Mouse (Mus musculus) MEL (cell line): ENCODE results near the gene Fam43b. TPM values are rescaled to one million over a fixed set of nuclear protein-coding genes. Genes with fewer than 3 reads are reported as not detected.

Experiments used
- DNase-seq: peaks from one replicate; pipeline ENCODE4 v3.0.0; 2011; ENCODE audit warnings: low read depth, low spot score
- H3K27ac ChIP-seq: 2 replicates; pipeline ENCODE4 v1.5.1; 2012; ENCODE audit warnings: low read depth, mild to moderate bottlenecking, control low read depth, low read length, moderate library complexity; ENCODE audit not compliant: control insufficient read depth
- H3K27me3 ChIP-seq, 2 experiments: fragments of 150-350 bp in 1 of 2; sonication (generic) in 1 of 2; 2 replicates each; pipeline ENCODE4 v1.6.1; 2012; ENCODE audit warnings: low read length in 2 of 2, mild to moderate bottlenecking in 2 of 2, improper control_type of control experiment in 1 of 2, moderate library complexity in 1 of 2; ENCODE audit not compliant: insufficient read depth in 2 of 2, control insufficient read depth in 1 of 2
- H3K36me3 ChIP-seq, 2 experiments: 2 replicates each; pipeline ENCODE4 v1.6.1; 2012 to 2014; ENCODE audit warnings: low read length in 2 of 2, improper control_type of control experiment in 1 of 2, inconsistent platforms in 1 of 2, mild to moderate bottlenecking in 1 of 2; ENCODE audit not compliant: insufficient read depth in 2 of 2, control insufficient read depth in 1 of 2
- H3K4me1 ChIP-seq, 2 experiments: fragments of 150-350 bp in 1 of 2; sonication (generic) in 1 of 2; 2 replicates each; pipeline ENCODE4 v1.6.1; 2012; ENCODE audit warnings: low read length in 2 of 2, improper control_type of control experiment in 1 of 2, mild to moderate bottlenecking in 1 of 2; ENCODE audit not compliant: insufficient read depth in 2 of 2, control insufficient read depth in 1 of 2
- H3K4me3 ChIP-seq, 2 experiments: fragments of 150-350 bp in 1 of 2; sonication (generic) in 1 of 2; 2 replicates each; pipeline ENCODE4 v1.5.1; 2012; ENCODE audit warnings: low read depth in 2 of 2, low read length in 2 of 2, mild to moderate bottlenecking in 2 of 2, moderate library complexity in 2 of 2, control low read depth in 1 of 2, improper control_type of control experiment in 1 of 2; ENCODE audit not compliant: control insufficient read depth in 1 of 2, insufficient read depth in 1 of 2
- H3K79me2 ChIP-seq: 2 replicates; pipeline ENCODE4 v1.6.1; 2012; ENCODE audit warnings: mild to moderate bottlenecking, low read length, moderate library complexity; ENCODE audit not compliant: control insufficient read depth, poor library complexity, insufficient read depth
- H3K9ac ChIP-seq: 2 replicates; pipeline ENCODE4 v1.6.1; 2012; ENCODE audit warnings: low read depth, mild to moderate bottlenecking, control low read depth, low read length, moderate library complexity; ENCODE audit not compliant: control insufficient read depth, poor library complexity, severe bottlenecking
- H3K9me3 ChIP-seq: fragments of 150-350 bp; sonication (generic); replicated peaks from 2 replicates; pipeline ENCODE4 v1.6.1; 2012; ENCODE audit warnings: mild to moderate bottlenecking, low read length, improper control_type of control experiment, moderate library complexity; ENCODE audit not compliant: insufficient read depth
- CHD1 ChIP-seq: IDR thresholded peaks from 2 replicates; pipeline ENCODE4 v1.6.1; 2012; ENCODE audit warnings: low read depth, mild to moderate bottlenecking, inconsistent platforms, low read length, improper control_type of control experiment
- CHD2 ChIP-seq: IDR thresholded peaks from 2 replicates; pipeline ENCODE4 v1.6.1; 2011; ENCODE audit warnings: low read length, improper control_type of control experiment
- CTCF ChIP-seq, 3 experiments: IDR thresholded peaks in 2 of 3; conservative IDR thresholded peaks in 1 of 3; 2 replicates each; pipeline ENCODE4 v1.5.1; 2011 to 2012; ENCODE audit warnings: low read length in 3 of 3, low read depth in 2 of 3, mild to moderate bottlenecking in 2 of 3, improper control_type of control experiment in 1 of 3, inconsistent platforms in 1 of 3, mixed read lengths in 1 of 3, moderate library complexity in 1 of 3; ENCODE audit not compliant: control insufficient read depth in 1 of 3, insufficient read depth in 1 of 3, poor library complexity in 1 of 3, severe bottlenecking in 1 of 3
- E2F4 ChIP-seq: IDR thresholded peaks from 2 replicates; pipeline ENCODE4 v1.6.1; 2011; ENCODE audit warnings: low read depth, low read length, improper control_type of control experiment, borderline replicate concordance
- ELF1 ChIP-seq: IDR thresholded peaks from 2 replicates; pipeline ENCODE4 v1.6.1; 2014; ENCODE audit warnings: low read depth, mild to moderate bottlenecking, inconsistent platforms, low read length, improper control_type of control experiment, moderate library complexity
- EP300 ChIP-seq, 2 experiments: IDR thresholded peaks; 2 replicates each; pipeline ENCODE4 v1.6.1; 2011; ENCODE audit warnings: improper control_type of control experiment in 2 of 2, low read length in 2 of 2, low read depth in 1 of 2, mild to moderate bottlenecking in 1 of 2
- ETS1 ChIP-seq: IDR thresholded peaks from 2 replicates; pipeline ENCODE4 v1.6.1; 2012; ENCODE audit warnings: low read depth, mild to moderate bottlenecking, inconsistent platforms, low read length, improper control_type of control experiment, moderate library complexity
- GABPA ChIP-seq: IDR thresholded peaks from 2 replicates; pipeline ENCODE4 v1.6.1; 2012; ENCODE audit warnings: low read depth, mild to moderate bottlenecking, inconsistent platforms, low read length, improper control_type of control experiment, moderate library complexity
- GATA1 ChIP-seq: IDR thresholded peaks from 2 replicates; pipeline ENCODE4 v1.6.1; 2011; ENCODE audit warnings: low read depth, low read length, improper control_type of control experiment
- HCFC1 ChIP-seq: IDR thresholded peaks from 2 replicates; pipeline ENCODE4 v1.6.1; 2012; ENCODE audit warnings: low read depth, mild to moderate bottlenecking, inconsistent platforms, low read length, improper control_type of control experiment, moderate library complexity
- JUND ChIP-seq: IDR thresholded peaks from 2 replicates; pipeline ENCODE4 v1.6.1; 2011; ENCODE audit warnings: low read depth, mild to moderate bottlenecking, improper control_type of control experiment, low read length
- KAT2A ChIP-seq: conservative IDR thresholded peaks from 2 replicates; pipeline ENCODE4 v1.6.1; 2012; ENCODE audit warnings: low read depth, low read length, improper control_type of control experiment, inconsistent platforms
- MAFK ChIP-seq: IDR thresholded peaks from 2 replicates; pipeline ENCODE4 v1.6.1; 2011; ENCODE audit warnings: low read depth, mild to moderate bottlenecking, low read length, improper control_type of control experiment, borderline replicate concordance
- MAX ChIP-seq: IDR thresholded peaks from 2 replicates; pipeline ENCODE4 v1.6.1; 2011; ENCODE audit warnings: low read length, improper control_type of control experiment
- MAZ ChIP-seq: IDR thresholded peaks from 2 replicates; pipeline ENCODE4 v1.6.1; 2012; ENCODE audit warnings: low read depth, mild to moderate bottlenecking, inconsistent platforms, low read length, improper control_type of control experiment
- MEF2A ChIP-seq: IDR thresholded peaks from 2 replicates; pipeline ENCODE4 v1.6.1; 2014; ENCODE audit warnings: low read depth, mild to moderate bottlenecking, inconsistent platforms, low read length, improper control_type of control experiment; ENCODE audit not compliant: poor library complexity, insufficient replicate concordance, severe bottlenecking; ENCODE audit errors: extremely low read depth
- MXI1 ChIP-seq: IDR thresholded peaks from 2 replicates; pipeline ENCODE4 v1.6.1; 2011; ENCODE audit warnings: mild to moderate bottlenecking, low read depth, low read length, improper control_type of control experiment
- MYB ChIP-seq: IDR thresholded peaks from 2 replicates; pipeline ENCODE4 v1.6.1; 2011; ENCODE audit warnings: mild to moderate bottlenecking, low read depth, low read length, improper control_type of control experiment
- MYC ChIP-seq: IDR thresholded peaks from 2 replicates; pipeline ENCODE4 v1.6.1; 2011; ENCODE audit warnings: low read depth, mild to moderate bottlenecking, low read length, improper control_type of control experiment, moderate library complexity
- NELFE ChIP-seq: IDR thresholded peaks from 2 replicates; pipeline ENCODE4 v1.6.1; 2011; ENCODE audit warnings: low read depth, low read length, improper control_type of control experiment
- NRF1 ChIP-seq: IDR thresholded peaks from 2 replicates; pipeline ENCODE4 v1.6.1; 2014; ENCODE audit warnings: low read depth, mild to moderate bottlenecking, inconsistent platforms, low read length, improper control_type of control experiment, moderate library complexity; ENCODE audit not compliant: poor library complexity, insufficient read depth, severe bottlenecking
- POLR2A ChIP-seq, 2 experiments: IDR thresholded peaks; 2 replicates each; pipeline ENCODE4 v1.6.1; 2011 to 2012; ENCODE audit warnings: low read length in 2 of 2, mild to moderate bottlenecking in 2 of 2, control low read depth in 1 of 2, improper control_type of control experiment in 1 of 2, low read depth in 1 of 2, moderate library complexity in 1 of 2; ENCODE audit not compliant: control insufficient read depth in 1 of 2, insufficient read depth in 1 of 2, poor library complexity in 1 of 2
- POLR2AphosphoS2 ChIP-seq: IDR thresholded peaks from 2 replicates; pipeline ENCODE4 v1.6.1; 2011; ENCODE audit warnings: low read length, improper control_type of control experiment
- POLR2AphosphoS5 ChIP-seq: IDR thresholded peaks from 2 replicates; pipeline ENCODE4 v1.6.1; 2012; ENCODE audit warnings: low read depth, borderline replicate concordance, mild to moderate bottlenecking, inconsistent platforms, low read length, moderate library complexity, mixed read lengths
- RAD21 ChIP-seq: IDR thresholded peaks from 2 replicates; pipeline ENCODE4 v1.6.1; 2011; ENCODE audit warnings: mild to moderate bottlenecking, low read depth, low read length, improper control_type of control experiment
- RCOR1 ChIP-seq: IDR thresholded peaks from 2 replicates; pipeline ENCODE4 v1.6.1; 2012; ENCODE audit warnings: low read depth, mild to moderate bottlenecking, inconsistent platforms, low read length, improper control_type of control experiment
- SIN3A ChIP-seq: IDR thresholded peaks from 2 replicates; pipeline ENCODE4 v1.6.1; 2012; ENCODE audit warnings: low read length, improper control_type of control experiment, inconsistent platforms
- SMC3 ChIP-seq: IDR thresholded peaks from 2 replicates; pipeline ENCODE4 v1.6.1; 2011; ENCODE audit warnings: low read depth, low read length, improper control_type of control experiment
- TAL1 ChIP-seq: IDR thresholded peaks from 2 replicates; pipeline ENCODE4 v1.6.1; 2012; ENCODE audit warnings: mild to moderate bottlenecking, inconsistent platforms, low read length, moderate library complexity, mixed read lengths
- TBP ChIP-seq: IDR thresholded peaks from 2 replicates; pipeline ENCODE4 v1.8.0; 2011; ENCODE audit warnings: low read depth, low read length, improper control_type of control experiment
- TCF12 ChIP-seq: IDR thresholded peaks from 2 replicates; pipeline ENCODE4 v1.6.1; 2014; ENCODE audit warnings: low read depth, mild to moderate bottlenecking, inconsistent platforms, low read length, improper control_type of control experiment, moderate library complexity
- UBTF ChIP-seq: IDR thresholded peaks from 2 replicates; pipeline ENCODE4 v1.6.1; 2012; ENCODE audit warnings: low read depth, mild to moderate bottlenecking, inconsistent platforms, low read length, improper control_type of control experiment, moderate library complexity, borderline replicate concordance; ENCODE audit not compliant: insufficient read depth
- USF1 ChIP-seq: IDR thresholded peaks from 2 replicates; pipeline ENCODE4 v1.6.1; 2014; ENCODE audit warnings: low read depth, mild to moderate bottlenecking, inconsistent platforms, low read length, improper control_type of control experiment, moderate library complexity
- USF2 ChIP-seq, 2 experiments: IDR thresholded peaks; 2 replicates each; pipeline ENCODE4 v1.6.1; 2011 to 2012; ENCODE audit warnings: improper control_type of control experiment in 2 of 2, low read length in 2 of 2, borderline replicate concordance in 1 of 2, inconsistent platforms in 1 of 2, low read depth in 1 of 2, mild to moderate bottlenecking in 1 of 2; ENCODE audit not compliant: insufficient read depth in 1 of 2
- ZC3H11A ChIP-seq: IDR thresholded peaks from 2 replicates; pipeline ENCODE4 v1.6.1; 2012; ENCODE audit warnings: low read depth, mild to moderate bottlenecking, inconsistent platforms, low read length, improper control_type of control experiment
- ZKSCAN1 ChIP-seq: IDR thresholded peaks from 2 replicates; pipeline ENCODE4 v1.6.1; 2012; ENCODE audit warnings: low read depth, mild to moderate bottlenecking, inconsistent platforms, low read length, improper control_type of control experiment, moderate library complexity
- ZMIZ1 ChIP-seq: IDR thresholded peaks from 2 replicates; pipeline ENCODE4 v1.6.1; 2012; ENCODE audit warnings: low read depth, mild to moderate bottlenecking, inconsistent platforms, low read length, improper control_type of control experiment, moderate library complexity
- ZNF384 ChIP-seq: IDR thresholded peaks from 2 replicates; pipeline ENCODE4 v1.6.1; 2012; ENCODE audit warnings: low read depth, mild to moderate bottlenecking, inconsistent platforms, low read length, improper control_type of control experiment
- polyA plus RNA-seq, 2 experiments: library from polyadenylated mRNA; stranded (reverse) in 1 of 2; unstranded in 1 of 2; fragments of >175 nt in 1 of 2; fragments of >200 nt in 1 of 2; gene quantifications; 2 replicates each; pipeline versions ENCODE4 v1.2.1 to v1.2.4; 2012; ENCODE audit warnings: low replicate concordance in 2 of 2, low read depth in 1 of 2; ENCODE audit not compliant: insufficient read length in 2 of 2, insufficient read depth in 1 of 2, missing spikeins in 1 of 2
- total RNA-seq: library from RNA; depleted of rRNA; stranded (reverse); fragments of 300-350 nt; gene quantifications from 2 replicates; pipeline ENCODE4 v1.2.3, GENCODE M21; 2012

Gene Fam43b
- total and polyA plus RNA-seq, 3 experiments, result not detected

DNA sequence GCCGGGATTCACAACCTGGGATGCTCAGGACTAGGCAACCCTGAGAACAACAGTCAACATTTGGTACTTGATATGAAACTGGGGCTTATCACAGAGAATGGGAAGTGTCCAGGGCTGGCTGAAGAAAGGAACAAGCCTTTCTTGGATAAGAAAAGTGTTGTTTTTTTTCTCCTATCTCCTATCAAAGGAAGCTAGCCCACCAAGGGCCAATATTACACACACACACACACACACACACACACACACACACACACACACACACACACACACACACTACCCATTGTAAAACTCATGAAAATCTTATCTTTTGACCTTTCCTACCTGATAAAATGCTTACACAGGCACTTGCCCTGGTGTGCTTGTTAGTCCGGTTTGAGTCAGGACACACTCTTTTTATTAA, 40.8 kb downstream of the Fam43b start:
- peaks cover 0 to 12% of the 10 kb centered on the region in 2 experiments; a peak in 2 of 4 replicates for H3K36me3 ChIP-seq
- peak; percentile 65 for DNase-seq
- no peak overlapping the region for H3K9ac ChIP-seq
- H3K4me1 ChIP-seq, result peaks cover 3 to 25% of the 10 kb centered on the region in 2 experiments
- no peaks in the 10 kb centered on the region for H3K27me3 ChIP-seq
- no peaks in the 10 kb centered on the region for H3K9me3 ChIP-seq
- no peak overlapping the region for H3K4me3 ChIP-seq
- peak overlapping the region; percentile 43 for H3K27ac ChIP-seq
- H3K79me2 ChIP-seq, result no peaks in the 10 kb centered on the region
- TF ChIP-seq SIN3A (peak; percentile 38; the same call in 1 of the 2 replicates), NRF1 (no peak), POLR2A (IDR thresholded peaks at IDR 0.05; ENCODE audit: control insufficient read depth in 1 of 2, insufficient read depth in 1 of 2, low read depth in 1 of 2, low read length in 2 of 2, poor library complexity in 1 of 2) (no peak), JUND (no peak), RCOR1 (peak; percentile 38; the same call in 1 of the 2 replicates), GATA1 (peak; percentile 91), ZKSCAN1 (no peak), MAZ (no peak), ZNF384 (peak; percentile 83), KAT2A (no peak), TCF12 (peak; percentile 86), NELFE (no peak), ZC3H11A (no peak), E2F4 (no peak), CTCF (IDR thresholded peaks at IDR 0.05 in 2 of 3, conservative IDR thresholded peaks at IDR 0.05 in 1 of 3; ENCODE audit: control insufficient read depth in 1 of 3, insufficient read depth in 1 of 3, low read depth in 2 of 3, low read length in 3 of 3, poor library complexity in 1 of 3, severe bottlenecking in 1 of 3) (no peak), MAFK (no peak), RAD21 (no peak), SMC3 (no peak), MAX (no peak), ETS1 (peak; percentile 69; the same call in 1 of the 2 replicates), MXI1 (no peak), HCFC1 (no peak), TBP (no peak), CHD2 (no peak), POLR2AphosphoS5 (no peak), MEF2A (no peak), UBTF (no peak), MYC (no peak), GABPA (no peak), MYB (no peak), USF2 (IDR thresholded peaks at IDR 0.05; ENCODE audit: borderline replicate concordance in 1 of 2, insufficient read depth in 1 of 2, low read depth in 1 of 2, low read length in 2 of 2) (no peak), USF1 (no peak), TAL1 (peak; percentile 40), CHD1 (no peak), EP300 (IDR thresholded peaks at IDR 0.05; ENCODE audit: low read depth in 1 of 2, low read length in 2 of 2) (peak; percentile 79 to 81), ELF1 (no peak), ZMIZ1 (no peak), POLR2AphosphoS2 (no peak)
